Mouse (Mus musculus): Measurements from ENCODE around the gene Mrpl20. TPM values are rescaled to one million over a fixed set of nuclear protein-coding genes. Genes with fewer than 3 reads are reported as not detected.
"Not testable (repeated sequence)": the region's sequence is repeated elsewhere in the genome, so short reads cannot be mapped to it uniquely, and the experiment has no call there.

Mrpl20 gene
- total RNA-seq, 2 experiments from 2014 or later: 83.0 to 87.4 TPM

- DNase-seq: no peak
Measured at GRCm38 (mm10) chr4:155783486-155784080, 19.1 kb upstream of the Mrpl20 start.

- peak; percentile 74 to 81 for DNase-seq
Measured at GRCm38 (mm10) chr4:155784081-155784701, 18.5 kb upstream of the Mrpl20 start.

GRCm38 (mm10) chr4:155785246-155785645 lies 17.4 kb upstream of the Mrpl20 start:
- DNase-seq: no peak

- no peak for DNase-seq
Measured at GRCm38 (mm10) chr4:155785819-155786218, 16.9 kb upstream of the Mrpl20 start, which contains the start of gene Tmem88b. Gene Tmem88b (minus strand): TSS chr4:155785874.

- DNase-seq: no peak
Measured at GRCm38 (mm10) chr4:155788300-155788699, 14.4 kb upstream of the Mrpl20 start.

GRCm38 (mm10) chr4:155788833-155789232 lies 13.8 kb upstream of the Mrpl20 start:
- DNase-seq: not testable (repeated sequence)

GRCm38 (mm10) chr4:155790021-155790489 lies 12.6 kb upstream of the Mrpl20 start, which contains the start of gene Ankrd65:
Gene Ankrd65 (plus strand): TSS chr4:155790439.
- no peak for DNase-seq

- DNase-seq: no peak
Measured at GRCm38 (mm10) chr4:155790650-155791161, 12.0 kb upstream of the Mrpl20 start.

- DNase-seq: no peak
Measured at GRCm38 (mm10) chr4:155791240-155791933, 11.3 kb upstream of the Mrpl20 start.

- DNase-seq: no peak
Measured at GRCm38 (mm10) chr4:155793730-155794129, 8.9 kb upstream of the Mrpl20 start.

- DNase-seq: no peak
Measured at GRCm38 (mm10) chr4:155802075-155802474, 603 bp upstream of the Mrpl20 start.

GRCm38 (mm10) chr4:155803340-155804041 lies 813 bp downstream of the Mrpl20 start:
- peak; percentile 92 to 94 for DNase-seq

- DNase-seq: no peak
Measured at GRCm38 (mm10) chr4:155807841-155808240, 5.2 kb downstream of the Mrpl20 start.

- DNase-seq: peak; percentile 91
Measured at GRCm38 (mm10) chr4:155811929-155812664, 9.4 kb downstream of the Mrpl20 start, which contains the start of gene Ccnl2. Gene Ccnl2 (plus strand): TSS chr4:155812489.

- DNase-seq: no peak
Measured at GRCm38 (mm10) chr4:155812665-155813181, 10.0 kb downstream of the Mrpl20 start.

GRCm38 (mm10) chr4:155817533-155817932 lies 14.9 kb downstream of the Mrpl20 start:
- no peak for DNase-seq

- DNase-seq: no peak
Measured at GRCm38 (mm10) chr4:155821025-155821424, 18.3 kb downstream of the Mrpl20 start.

GRCm38 (mm10) chr4:155823443-155823842 lies 20.8 kb downstream of the Mrpl20 start:
- no peak for DNase-seq

- DNase-seq: no peak
Measured at GRCm38 (mm10) chr4:155829866-155830265, 27.2 kb downstream of the Mrpl20 start.

GRCm38 (mm10) chr4:155830596-155830995 lies 27.9 kb downstream of the Mrpl20 start:
- DNase-seq: no peak

- peak; percentile 92 to 94 for DNase-seq
Measured at GRCm38 (mm10) chr4:155831205-155831766, 28.6 kb downstream of the Mrpl20 start, which contains the start of gene Aurkaip1. Gene Aurkaip1 (plus strand): TSS chr4:155831272.

All from layer of hippocampus, postnatal 36 days (tissue).